Mouse (Mus musculus): ENCODE data around the gene Cav3.

GRCm38 (mm10) chr6:112492656-112493055 lies 33.4 kb downstream of the Cav3 start:
- TF ChIP-seq POLR2A (IDR thresholded peaks at IDR 0.05; ENCODE audit: low read depth, low read length) (no peak), CTCF (conservative IDR thresholded peaks at IDR 0.05; ENCODE audit: insufficient read depth, insufficient read length, low read depth, low read length) (no peak)

Measured in kidney, adult 2 months (tissue).